Mouse (Mus musculus) forebrain, embryonic 12.5 days (tissue): Measurements from ENCODE around the gene Cdc42ep3. TPM values are rescaled to one million over a fixed set of nuclear protein-coding genes. Genes with fewer than 3 reads are reported as not detected.

Source experiments
- ATAC-seq: fragments of 200-750 bp; cut with Nextera tagmentation; 2 replicates; pipeline ENCODE4 v1.8.0; 2017; ENCODE audit warnings: moderate TSS enrichment; ENCODE audit not compliant: low FRiP score
- H3K27ac ChIP-seq: fragments of 300-500 bp; sonication (generic); 2 replicates; pipeline ENCODE4 v1.5.1; 2016; ENCODE audit warnings: mild to moderate bottlenecking
- H3K27me3 ChIP-seq: fragments of 300-500 bp; sonication (generic); 2 replicates; pipeline ENCODE4 v1.6.1; 2016; ENCODE audit warnings: mild to moderate bottlenecking
- H3K36me3 ChIP-seq: fragments of 300-500 bp; sonication (generic); replicated peaks from 2 replicates; pipeline ENCODE4 v1.6.1; 2016; ENCODE audit warnings: mild to moderate bottlenecking
- H3K4me1 ChIP-seq: fragments of 300-500 bp; sonication (generic); 2 replicates; pipeline ENCODE4 v1.6.1; 2016
- H3K4me2 ChIP-seq: fragments of 300-500 bp; sonication (generic); 2 replicates; pipeline ENCODE4 v1.6.1; 2016; ENCODE audit warnings: mild to moderate bottlenecking, moderate library complexity
- H3K4me3 ChIP-seq: fragments of 300-500 bp; sonication (generic); replicated peaks from 2 replicates; pipeline ENCODE4 v1.5.1; 2016; ENCODE audit warnings: mild to moderate bottlenecking
- H3K9ac ChIP-seq: fragments of 300-500 bp; sonication (generic); 2 replicates; pipeline ENCODE4 v1.6.1; 2016; ENCODE audit warnings: mild to moderate bottlenecking
- H3K9me3 ChIP-seq: fragments of 300-500 bp; sonication (generic); 2 replicates; pipeline ENCODE4 v1.6.1; 2016
- WGBS: fragments of 180-500 bp; shearing (Covaris S2); methylation state at CpG from one replicate; pipeline ENCODE4 v1.1.7; 2016; 5-methylcytosine and 5-hydroxymethylcytosine counted together
- polyA plus RNA-seq: library from polyadenylated mRNA; unstranded; fragments of >200 nt; fragmentation: Nextera tagmentation; extraction: Ambion mirVana; gene quantifications from 2 replicates; pipeline ENCODE4 v1.2.1, GENCODE M21; 2016

Cdc42ep3 gene
- polyA plus RNA-seq, 1 experiment from 2014 or later: 33.1 TPM

DNA sequence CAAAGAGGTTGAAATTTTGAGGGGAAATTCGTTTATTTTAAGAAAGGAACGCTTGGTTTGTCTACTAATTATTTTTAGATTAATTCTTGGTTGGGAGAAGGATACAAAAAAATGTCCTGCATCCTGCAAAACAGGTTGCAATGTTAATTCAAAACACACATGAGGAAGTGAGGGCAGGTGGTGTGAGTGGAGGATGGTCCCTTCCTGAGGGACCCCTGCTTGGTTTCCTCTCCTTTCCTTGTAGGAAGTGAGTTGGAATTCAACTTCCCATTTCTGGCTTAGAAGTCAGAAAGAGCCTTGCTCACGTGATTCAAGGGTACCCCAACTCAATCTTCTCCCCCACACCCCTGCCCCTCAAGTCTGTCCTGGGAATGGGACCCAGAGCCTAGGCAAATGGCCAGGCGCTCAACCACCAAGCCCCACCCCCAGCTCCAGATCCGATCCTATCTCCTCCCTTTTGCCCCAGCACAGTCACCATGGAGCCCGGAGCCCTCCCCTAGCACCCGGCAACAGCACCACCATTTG lies 12.9 kb downstream of the Cdc42ep3 start:
- Histone ChIP-seq H3K4me1 (peaks cover 12% of the 10 kb centered on the region; the same call in 1 of the 2 replicates), H3K9me3 (no peaks in the 10 kb centered on the region), H3K9ac (no peak overlapping the region), H3K27ac (no peak overlapping the region), H3K4me3 (no peak overlapping the region), H3K4me2 (no peak overlapping the region), H3K36me3 (no peaks in the 10 kb centered on the region), H3K27me3 (no peaks in the 10 kb centered on the region)
- 73% methylated on average over 7 of the region's 7 CpGs for WGBS
- 0 out of 2 replicates have a peak, but pooled peaks have one; percentile 42 for ATAC-seq

DNA sequence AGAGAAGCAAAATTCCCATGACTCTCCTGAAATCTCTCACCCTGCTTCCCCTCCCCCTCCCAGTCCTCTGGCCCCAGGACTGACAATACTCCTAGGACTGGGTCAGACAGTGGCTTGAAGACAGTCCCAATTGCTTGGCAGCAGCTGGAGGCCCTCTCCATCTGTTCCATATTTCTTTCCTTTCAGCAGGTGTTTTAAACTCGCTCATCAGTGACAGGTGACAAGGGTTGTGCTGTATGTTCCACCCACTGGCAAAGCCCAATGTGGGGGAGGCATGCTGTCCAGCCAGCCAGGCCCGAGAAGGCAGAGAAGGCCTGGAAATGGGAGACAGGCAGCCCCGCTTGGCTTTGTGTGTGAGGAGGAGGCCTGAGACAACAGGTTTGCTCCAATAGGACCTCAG lies 17.4 kb downstream of the Cdc42ep3 start:
- no peaks in the 10 kb centered on the region for H3K27me3 ChIP-seq
- WGBS: 76% methylated on average over 3 of the region's 3 CpGs
- H3K9ac ChIP-seq: no peak overlapping the region
- H3K9me3 ChIP-seq: no peaks in the 10 kb centered on the region
- no peak for ATAC-seq
- no peak overlapping the region for H3K4me3 ChIP-seq
- H3K4me1 ChIP-seq: no peaks in the 10 kb centered on the region
- H3K27ac ChIP-seq: no peak overlapping the region
- no peak overlapping the region for H3K4me2 ChIP-seq
- 0 out of 2 replicates have a peak, but pooled peaks cover 4% of the 10 kb centered on the region for H3K36me3 ChIP-seq

DNA sequence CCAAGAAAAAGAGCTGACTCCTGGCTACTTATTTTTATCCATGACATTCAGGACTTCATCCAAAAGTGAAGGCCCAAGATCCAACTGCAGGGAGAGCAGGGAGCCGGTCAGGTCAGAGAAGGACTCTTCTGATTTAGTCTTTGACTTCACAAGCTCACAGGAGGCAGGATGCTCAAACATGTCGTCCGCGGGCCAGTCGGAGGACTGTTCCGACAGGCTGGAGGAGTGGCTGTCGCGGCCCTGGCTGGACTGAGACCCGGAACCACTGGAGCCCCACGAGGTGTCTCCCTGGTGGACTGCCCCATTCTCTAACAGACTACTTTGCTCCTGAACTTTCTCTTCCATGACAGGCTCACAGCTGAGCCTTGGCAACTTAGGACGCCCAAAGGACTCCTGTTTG lies 20.2 kb downstream of the Cdc42ep3 start:
- no peak overlapping the region for H3K4me2 ChIP-seq
- H3K4me1 ChIP-seq: no peaks in the 10 kb centered on the region
- no peaks in the 10 kb centered on the region for H3K27me3 ChIP-seq
- 88% methylated on average over 11 of the region's 11 CpGs for WGBS
- H3K9me3 ChIP-seq: no peaks in the 10 kb centered on the region
- H3K4me3 ChIP-seq: no peak overlapping the region
- peaks cover 4% of the 10 kb centered on the region; the same call in 1 of the 2 replicates for H3K36me3 ChIP-seq
- no peak for ATAC-seq
- H3K9ac ChIP-seq: no peak overlapping the region
- H3K27ac ChIP-seq: no peak overlapping the region

GRCm38 (mm10) chr17:79333650-79334049 lies 21.2 kb downstream of the Cdc42ep3 start:
- no peak overlapping the region for H3K4me3 ChIP-seq
- no peaks in the 10 kb centered on the region for H3K4me1 ChIP-seq
- no peak for ATAC-seq
- H3K36me3 ChIP-seq: peaks cover 4% of the 10 kb centered on the region; the same call in 1 of the 2 replicates
- H3K4me2 ChIP-seq: no peak overlapping the region
- H3K9ac ChIP-seq: no peak overlapping the region
- no peaks in the 10 kb centered on the region for H3K9me3 ChIP-seq
- no peak overlapping the region for H3K27ac ChIP-seq
- H3K27me3 ChIP-seq: no peaks in the 10 kb centered on the region
- 90% methylated on average over 9 of the region's 9 CpGs for WGBS

DNA sequence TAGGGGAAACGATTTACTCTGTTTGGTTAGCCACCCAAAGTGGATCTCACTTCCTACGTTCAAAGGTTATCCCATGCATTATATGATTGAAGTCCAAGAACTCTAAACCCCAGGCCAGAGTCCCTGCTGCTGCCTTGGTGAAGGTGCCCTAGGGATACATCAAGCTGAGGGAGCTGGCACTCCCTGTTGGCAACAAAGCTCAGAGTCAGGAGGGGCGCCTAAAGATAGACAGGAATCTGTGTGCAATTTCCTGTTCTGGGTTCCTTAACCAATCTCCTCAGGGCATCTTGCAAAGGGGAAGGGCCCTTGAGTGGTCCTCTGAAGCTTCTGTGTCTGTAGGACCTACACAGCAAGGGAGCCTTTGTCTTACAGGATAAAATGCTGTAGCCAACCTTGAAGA lies 22.0 kb downstream of the Cdc42ep3 start:
- Histone ChIP-seq H3K36me3 (peaks cover 4% of the 10 kb centered on the region; the same call in 1 of the 2 replicates), H3K4me1 (no peaks in the 10 kb centered on the region), H3K4me3 (no peak overlapping the region), H3K27me3 (no peaks in the 10 kb centered on the region), H3K9me3 (no peaks in the 10 kb centered on the region), H3K27ac (no peak overlapping the region), H3K4me2 (no peak overlapping the region), H3K9ac (no peak overlapping the region)
- ATAC-seq: no peak
- WGBS: 90% methylated on average over 3 of the region's 3 CpGs

DNA sequence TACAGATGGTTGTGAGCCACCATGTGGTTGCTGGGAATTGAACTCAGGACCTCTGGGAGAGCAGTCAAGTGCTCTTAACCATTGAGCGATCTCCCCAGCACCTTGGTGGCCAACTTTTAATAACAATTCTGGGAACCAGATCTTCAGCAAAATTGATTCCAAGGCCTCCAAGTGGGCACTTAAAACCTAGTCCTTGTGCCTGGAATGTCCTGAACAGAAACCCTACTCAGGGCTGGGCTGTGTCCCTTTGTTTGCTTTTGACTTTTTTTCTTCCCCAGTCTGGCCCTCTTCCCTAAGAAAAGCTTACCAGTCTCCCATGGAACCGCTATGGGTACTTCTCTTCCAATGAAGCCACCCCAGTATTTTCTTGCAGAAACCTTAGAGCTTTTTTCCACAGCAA lies 24.5 kb downstream of the Cdc42ep3 start:
- Histone ChIP-seq H3K27me3 (no peaks in the 10 kb centered on the region), H3K9ac (no peak overlapping the region), H3K36me3 (peaks cover 4% of the 10 kb centered on the region; the same call in 1 of the 2 replicates), H3K27ac (no peak overlapping the region), H3K4me1 (no peaks in the 10 kb centered on the region), H3K4me2 (no peak overlapping the region), H3K4me3 (no peak overlapping the region), H3K9me3 (no peaks in the 10 kb centered on the region)
- no peak for ATAC-seq
- 90% methylated on average over 2 of the region's 2 CpGs for WGBS

- H3K27ac ChIP-seq: no peak overlapping the region
- H3K27me3 ChIP-seq: no peaks in the 10 kb centered on the region
- H3K9me3 ChIP-seq: no peaks in the 10 kb centered on the region
- 78% methylated on average over 4 of the region's 4 CpGs for WGBS
- no peaks in the 10 kb centered on the region; the same call in 1 of the 2 replicates for H3K36me3 ChIP-seq
- H3K4me3 ChIP-seq: no peak overlapping the region
- ATAC-seq: no peak
- H3K9ac ChIP-seq: no peak overlapping the region
- no peaks in the 10 kb centered on the region for H3K4me1 ChIP-seq
- H3K4me2 ChIP-seq: no peak overlapping the region
These were observed 28.0 kb downstream of the Cdc42ep3 start for GRCm38 (mm10) chr17:79326868-79327376.

- Histone ChIP-seq H3K4me3 (no peak overlapping the region), H3K9me3 (no peaks in the 10 kb centered on the region)
These were observed 37.7 kb downstream of the Cdc42ep3 start for GRCm38 (mm10) chr17:79317085-79317751.

DNA sequence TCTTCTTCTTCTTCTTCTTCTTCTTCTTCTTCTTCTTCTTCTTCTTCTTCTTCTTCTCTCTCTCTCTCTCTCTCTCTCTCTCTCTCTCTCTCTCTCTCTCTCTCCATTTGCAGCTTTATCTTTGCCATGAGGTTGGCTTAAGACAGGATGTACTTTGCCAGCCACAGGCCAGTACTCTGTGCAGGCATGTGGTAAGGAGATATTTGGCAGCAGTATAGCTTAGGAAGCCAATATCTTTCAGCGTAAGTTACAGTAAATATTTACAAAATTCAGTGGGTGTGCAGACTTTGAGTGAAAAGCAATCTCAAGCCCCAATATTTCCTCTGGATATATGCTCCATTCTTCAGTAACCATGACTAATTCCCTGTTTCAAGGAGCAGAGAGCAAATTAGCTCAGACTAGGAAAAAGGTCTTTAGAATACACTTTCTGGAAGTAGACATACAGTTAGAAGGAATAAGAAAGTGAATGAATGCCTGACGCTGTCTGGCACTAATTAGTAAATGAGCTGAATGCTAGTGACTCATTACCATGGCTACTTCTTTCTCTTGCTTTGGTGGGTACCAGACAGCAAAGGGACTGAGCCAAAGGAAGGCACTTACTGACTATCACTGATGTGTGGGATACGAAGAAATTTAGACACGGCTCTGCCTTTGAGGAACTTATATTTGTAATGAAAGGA lies 39.3 kb downstream of the Cdc42ep3 start:
- 54% methylated on average over 4 of the region's 4 CpGs for WGBS
- no peaks in the 10 kb centered on the region for H3K27me3 ChIP-seq
- H3K9me3 ChIP-seq: no peaks in the 10 kb centered on the region
- H3K4me2 ChIP-seq: no peak overlapping the region
- H3K36me3 ChIP-seq: no peaks in the 10 kb centered on the region
- H3K4me1 ChIP-seq: no peaks in the 10 kb centered on the region
- H3K9ac ChIP-seq: no peak overlapping the region
- no peak overlapping the region for H3K27ac ChIP-seq
- peak; percentile 51; the same call in 1 of the 2 replicates for ATAC-seq
- no peak overlapping the region for H3K4me3 ChIP-seq

More at GRCm38 (mm10) chr17:79317085-79317751, 37.7 kb downstream of the Cdc42ep3 start:
- Histone ChIP-seq H3K27ac (no peak overlapping the region), H3K4me1 (no peaks in the 10 kb centered on the region), H3K4me2 (no peak overlapping the region), H3K9ac (no peak overlapping the region), H3K36me3 (no peaks in the 10 kb centered on the region), H3K27me3 (no peaks in the 10 kb centered on the region)
- WGBS: 71% methylated on average over 12 of the region's 12 CpGs
- ATAC-seq: no peak

DNA sequence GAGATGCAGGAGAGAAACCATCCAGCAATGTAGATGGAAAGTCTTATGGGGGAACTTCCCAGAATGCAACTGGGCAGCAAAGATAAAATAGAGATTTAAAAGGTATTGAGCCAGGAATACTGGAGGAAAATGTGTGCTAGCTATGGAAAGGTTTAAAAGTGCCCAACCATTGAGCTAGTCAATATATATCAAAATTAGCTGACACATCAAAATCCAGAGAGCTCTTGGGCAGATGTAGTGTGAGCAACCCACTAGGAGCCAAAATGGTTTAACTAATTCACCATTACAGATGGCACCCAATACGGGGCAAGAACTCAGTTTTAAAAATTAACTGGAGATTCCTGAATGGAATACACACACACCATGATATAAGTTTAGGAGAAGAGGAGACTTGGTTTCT lies 44.4 kb downstream of the Cdc42ep3 start:
- Histone ChIP-seq H3K9me3 (no peaks in the 10 kb centered on the region), H3K4me2 (no peak overlapping the region), H3K9ac (no peak overlapping the region), H3K27ac (no peak overlapping the region), H3K36me3 (no peaks in the 10 kb centered on the region), H3K4me1 (no peaks in the 10 kb centered on the region), H3K4me3 (no peak overlapping the region), H3K27me3 (no peaks in the 10 kb centered on the region)
- WGBS: 88% methylated on average over 1 of the region's 1 CpGs
- ATAC-seq: no peak

GRCm38 (mm10) chr17:79309506-79309905 lies 45.4 kb downstream of the Cdc42ep3 start:
- Histone ChIP-seq H3K9me3 (no peaks in the 10 kb centered on the region), H3K27ac (no peak overlapping the region), H3K4me3 (no peak overlapping the region), H3K9ac (no peak overlapping the region), H3K4me1 (no peaks in the 10 kb centered on the region), H3K36me3 (no peaks in the 10 kb centered on the region), H3K4me2 (no peak overlapping the region), H3K27me3 (no peaks in the 10 kb centered on the region)
- WGBS: 94% methylated on average over 1 of the region's 1 CpGs
- no peak for ATAC-seq

GRCm38 (mm10) chr17:79305644-79306043 lies 49.2 kb downstream of the Cdc42ep3 start:
- H3K4me3 ChIP-seq: no peak overlapping the region
- no peaks in the 10 kb centered on the region for H3K4me1 ChIP-seq
- no peak for ATAC-seq
- H3K27ac ChIP-seq: no peak overlapping the region
- WGBS: 87% methylated on average over 7 of the region's 7 CpGs
- H3K4me2 ChIP-seq: no peak overlapping the region
- H3K36me3 ChIP-seq: no peaks in the 10 kb centered on the region
- no peaks in the 10 kb centered on the region for H3K9me3 ChIP-seq
- no peaks in the 10 kb centered on the region for H3K27me3 ChIP-seq
- no peak overlapping the region for H3K9ac ChIP-seq
